Mouse (Mus musculus) c-Kit-negative CD71-positive TER-119-positive erythroid progenitor cells, embryonic 14.5 days (primary cell): ENCODE results near the gene Olfr212.
"Not testable (repeated sequence)": the region's sequence is repeated elsewhere in the genome, so short reads cannot be mapped to it uniquely, and the experiment has no call there.

Experiments used
- DNase-seq: peaks from one replicate; pipeline ENCODE4 v3.0.0-alpha.2; 2013; ENCODE audit warnings: low read depth, low spot score

The Olfr212 gene

DNA sequence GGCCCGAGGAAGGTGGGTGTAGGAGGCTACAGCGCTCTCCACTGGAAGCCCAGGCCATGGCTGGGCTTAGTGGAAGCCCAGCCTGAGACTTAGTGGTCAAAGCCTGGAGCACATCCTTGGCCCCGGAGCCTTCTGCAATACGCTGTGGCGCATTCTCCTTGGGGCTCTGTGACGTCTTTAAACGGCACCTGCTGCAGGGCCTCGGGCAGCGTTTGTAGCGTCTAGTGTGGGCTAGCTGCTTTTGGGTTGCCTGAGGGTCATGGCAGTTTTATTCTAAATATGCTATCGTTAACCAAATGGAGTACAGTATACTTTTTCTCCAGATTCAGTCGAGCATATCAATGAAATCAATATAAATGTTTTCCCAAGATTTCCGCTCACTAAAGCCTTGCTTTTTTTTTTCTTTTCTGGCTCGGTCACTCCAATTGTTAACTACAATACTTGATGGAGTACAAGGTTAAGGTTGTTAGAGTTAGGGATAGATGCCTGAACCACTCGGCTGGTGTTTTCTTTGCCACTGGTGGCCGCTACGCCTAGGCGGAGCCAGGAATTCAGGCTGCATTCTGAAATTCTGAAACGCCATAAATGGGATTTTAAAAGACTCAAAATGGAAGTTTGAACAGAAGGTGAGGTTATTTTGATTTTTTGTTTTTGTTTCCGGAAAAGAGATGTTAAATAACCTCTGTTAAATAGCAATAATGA is at the start of gene Olfr212:
Gene Olfr212, plus strand, starts transcription at position 215 of the 702 bp plus-strand sequence.
- not testable (repeated sequence) for DNase-seq

DNA sequence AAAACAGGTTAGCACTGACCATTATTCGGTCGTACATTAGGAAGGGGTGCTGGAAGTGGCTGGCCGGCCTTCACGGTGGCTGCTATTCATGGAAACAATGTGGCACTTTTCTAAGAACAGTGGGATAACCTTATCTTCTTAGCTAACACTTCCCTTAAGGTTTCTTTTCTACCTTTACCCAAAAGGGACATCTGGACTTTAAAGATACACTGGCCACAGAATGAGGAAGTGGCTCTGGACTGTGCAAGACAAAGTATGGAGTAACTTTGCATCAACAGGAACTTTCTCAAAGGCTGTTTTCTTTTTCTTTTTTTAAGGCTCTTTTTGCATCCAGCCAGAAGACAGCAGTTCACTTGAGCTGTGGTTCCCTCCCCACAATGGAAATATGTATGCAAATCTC is 47.6 kb upstream of the Olfr212 start:
- no peak for DNase-seq

DNA sequence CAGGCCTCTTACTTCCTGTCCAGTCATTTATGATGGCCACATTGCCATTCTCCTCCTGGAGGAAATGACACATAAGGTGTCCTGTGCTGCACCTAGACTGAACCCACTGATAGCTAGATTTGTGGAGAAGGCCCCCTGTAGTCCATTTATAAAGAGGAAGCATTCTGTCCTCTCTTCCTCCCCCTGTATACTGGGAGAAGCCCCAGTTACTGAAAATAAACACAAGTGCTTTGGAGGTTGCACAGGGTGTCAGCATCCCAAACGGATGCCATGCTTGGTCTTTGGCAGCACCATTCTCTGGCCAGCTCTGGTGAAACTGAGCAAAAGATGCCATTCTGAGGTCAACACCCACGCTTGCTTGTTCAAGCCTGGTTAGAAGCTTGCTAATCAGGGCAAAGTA is 47.1 kb upstream of the Olfr212 start:
- no peak for DNase-seq

DNA sequence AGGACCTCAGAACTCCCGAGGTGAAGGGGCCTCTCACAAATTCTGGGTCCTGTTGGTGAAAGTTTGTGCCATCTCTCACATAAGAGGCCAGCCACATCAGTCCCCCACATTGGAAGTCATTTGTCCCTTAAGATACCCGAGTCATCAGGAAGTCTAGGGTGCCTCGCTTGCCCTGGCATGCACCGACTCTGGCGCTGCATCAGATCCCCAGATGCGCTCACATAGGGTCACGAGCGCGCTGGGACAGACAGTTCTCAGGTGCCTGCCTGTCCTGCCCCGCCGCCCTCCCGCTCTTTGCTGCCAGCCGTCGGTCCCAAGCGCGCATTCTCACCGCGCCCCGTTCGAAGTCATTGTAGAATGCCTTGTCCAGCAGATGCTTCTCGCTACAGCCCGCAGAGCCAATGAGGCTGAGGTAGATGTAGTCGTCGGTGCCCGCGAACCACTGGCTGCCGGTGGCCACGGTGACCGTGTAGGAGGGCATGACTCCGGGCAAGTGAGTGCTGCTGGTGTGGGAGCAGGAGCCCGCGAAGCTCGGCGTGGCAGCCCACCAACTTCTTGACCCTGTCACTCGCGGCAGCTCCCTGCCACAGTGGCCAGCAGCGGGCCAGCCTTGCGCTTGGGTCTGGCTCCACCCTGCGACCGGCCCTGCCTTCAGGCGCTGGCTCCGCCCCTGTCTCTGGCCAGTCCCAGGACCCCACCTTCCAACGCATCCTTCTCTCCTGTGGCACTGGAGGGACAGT is 45.6 kb upstream of the Olfr212 start, which contains the start of gene Alox5:
Gene Alox5, minus strand, starts transcription at position 635 of the 740 bp plus-strand sequence.
- DNase-seq, result no peak

DNA sequence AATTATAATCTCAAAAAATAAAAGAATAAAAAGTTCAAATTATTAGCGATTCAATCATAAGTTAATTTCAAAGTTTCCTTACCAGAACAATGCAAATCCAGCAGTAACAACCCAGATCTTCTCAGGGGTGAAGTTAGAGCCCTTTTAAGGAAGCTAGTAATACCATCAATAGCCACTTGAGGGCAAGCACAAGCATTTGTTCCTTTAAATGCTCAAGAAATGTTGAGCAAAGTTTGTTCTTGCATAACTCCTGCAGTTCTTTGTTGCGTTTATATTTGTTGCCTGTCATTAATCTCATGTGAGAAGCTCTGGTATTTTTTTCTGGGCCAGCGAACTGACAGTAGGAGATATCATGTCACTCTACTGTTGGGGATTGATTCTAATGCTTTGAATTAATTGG is 38.2 kb upstream of the Olfr212 start:
- no peak for DNase-seq

DNA sequence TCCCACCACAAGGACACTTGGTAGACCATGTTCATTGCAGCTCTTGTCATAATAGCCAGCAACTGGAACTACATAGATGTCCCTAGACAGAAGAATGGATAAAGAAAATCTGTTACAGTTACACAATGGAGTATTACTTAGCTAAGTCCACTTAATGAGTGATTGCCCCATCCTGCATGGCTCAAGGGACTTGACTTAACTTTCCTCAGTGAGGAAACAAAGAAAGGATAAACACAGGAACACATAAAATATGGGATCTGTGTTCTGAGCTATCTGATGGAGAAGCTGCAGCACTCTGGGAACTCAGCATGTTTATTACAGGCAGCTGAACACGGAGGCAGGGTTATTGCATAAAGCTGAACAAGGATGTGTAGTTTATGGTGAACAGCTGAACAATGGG is 21.2 kb upstream of the Olfr212 start:
- DNase-seq, result no peak

DNA sequence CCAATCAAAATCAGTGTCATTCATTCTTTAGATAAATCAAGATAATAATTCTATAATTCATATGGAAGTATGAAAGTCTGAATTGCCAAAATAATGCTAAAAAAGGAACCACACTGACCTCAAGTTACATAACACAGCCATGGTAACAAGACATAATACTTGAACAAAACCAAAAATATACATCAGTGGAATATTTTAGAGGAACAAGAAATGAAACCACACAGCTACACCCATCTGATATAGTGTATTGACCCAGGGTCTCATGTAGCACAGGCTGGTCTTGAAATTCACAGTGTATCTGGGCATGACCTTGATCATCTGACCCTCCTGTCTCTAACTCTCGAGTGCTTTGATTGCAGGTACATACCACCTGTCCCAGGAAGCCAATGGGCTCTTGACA is 19.5 kb upstream of the Olfr212 start:
- DNase-seq, result no peak

DNA sequence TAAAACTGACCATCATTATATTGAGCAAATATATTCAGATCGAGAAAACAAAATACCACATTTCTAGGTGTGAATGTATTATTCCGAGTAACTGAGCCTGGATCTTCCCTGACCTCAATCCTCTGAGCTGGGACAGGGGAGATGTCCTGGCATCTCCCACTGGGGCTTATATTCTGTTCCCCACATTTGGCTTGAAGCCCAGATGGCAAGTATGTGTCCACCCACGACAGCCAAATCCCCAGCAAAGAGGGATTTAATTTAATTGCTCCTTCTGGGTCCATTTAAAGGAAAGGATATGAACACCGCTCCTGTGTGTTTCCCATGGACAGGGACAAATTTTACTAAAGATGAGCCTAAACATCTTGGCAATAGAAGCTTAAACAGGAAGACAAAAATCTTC is 17.5 kb upstream of the Olfr212 start, which contains the start of gene Olfr211:
Gene Olfr211, plus strand, starts transcription at position 301 of the 400 bp plus-strand sequence.
- no peak for DNase-seq

DNA sequence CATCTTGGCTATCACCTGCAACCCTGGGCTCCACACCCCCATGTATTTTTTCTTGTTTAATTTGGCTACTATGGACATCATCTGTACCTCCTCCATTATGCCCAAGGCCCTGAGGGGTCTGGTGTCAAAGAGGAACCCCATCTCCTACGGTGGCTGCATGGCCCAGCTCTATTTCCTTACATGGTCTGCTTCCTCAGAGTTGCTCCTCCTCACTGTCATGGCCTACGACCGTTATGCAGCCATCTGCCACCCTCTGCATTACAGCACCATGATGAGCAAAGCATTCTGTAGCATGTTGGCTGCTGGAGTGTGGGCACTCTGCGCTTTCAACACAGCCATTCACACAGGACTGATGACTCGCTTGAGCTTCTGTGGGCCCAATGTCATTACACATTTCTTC is 12.6 kb upstream of the Olfr212 start:
- no peak for DNase-seq

DNA sequence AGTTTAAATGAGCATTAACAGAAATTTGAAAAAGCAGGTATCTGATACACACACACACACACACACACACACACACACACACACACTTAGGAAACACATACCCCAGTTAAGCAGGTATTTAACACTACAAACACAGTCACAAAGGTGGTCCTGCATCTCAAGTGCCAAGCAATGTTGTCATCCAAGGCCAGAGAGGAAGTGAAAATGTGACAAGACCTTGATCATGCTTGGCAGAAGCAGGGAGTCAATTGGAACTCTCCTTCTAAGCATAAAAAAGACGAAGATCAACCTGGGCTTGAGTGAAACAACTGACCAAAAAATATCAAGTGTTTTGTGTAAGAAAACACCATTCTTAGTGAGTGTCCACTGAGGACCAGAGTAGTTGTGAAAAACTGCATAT is 10.4 kb upstream of the Olfr212 start:
- no peak for DNase-seq

DNA sequence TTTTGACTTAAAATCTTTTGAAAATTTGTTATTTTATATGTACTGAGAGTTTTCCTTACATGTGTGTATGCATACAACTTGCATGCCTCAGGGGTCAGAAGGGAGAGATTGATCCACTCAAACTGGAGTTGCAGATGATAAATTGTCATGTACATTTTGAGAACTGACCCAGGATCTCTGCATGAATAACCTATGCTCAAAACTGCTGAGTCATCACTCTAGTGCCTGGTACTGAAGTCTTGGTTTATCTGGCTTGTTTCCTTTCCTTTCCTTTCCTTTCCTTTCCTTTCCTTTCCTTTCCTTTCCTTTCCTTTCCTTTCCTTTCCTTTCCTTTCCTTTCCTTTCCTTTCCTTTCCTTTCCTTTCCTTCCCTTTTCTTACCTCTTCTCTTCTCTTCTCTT is 8.5 kb downstream of the Olfr212 start:
- DNase-seq, result no peak

DNA sequence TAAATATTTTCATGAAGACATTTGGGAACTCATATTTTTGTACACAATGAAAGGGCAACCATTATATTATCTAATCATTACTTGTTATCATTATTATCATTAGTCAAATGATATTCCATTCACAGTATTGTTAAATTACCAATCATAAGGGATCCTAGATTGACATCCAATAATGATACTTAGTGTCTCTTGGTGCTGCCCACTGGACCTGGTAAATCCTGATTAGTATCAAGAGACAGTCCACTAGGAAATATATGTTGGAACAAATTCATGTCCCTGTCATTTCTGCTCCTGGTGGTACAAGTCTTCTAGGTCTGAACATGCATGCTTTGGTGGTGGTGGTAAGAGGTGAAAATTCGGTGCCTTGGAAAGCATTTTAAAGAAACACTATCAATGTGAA is 31.8 kb downstream of the Olfr212 start, which contains the start of gene Olfr213:
Gene Olfr213, plus strand, starts transcription at position 301 of the 400 bp plus-strand sequence.
- DNase-seq, result no peak

DNA sequence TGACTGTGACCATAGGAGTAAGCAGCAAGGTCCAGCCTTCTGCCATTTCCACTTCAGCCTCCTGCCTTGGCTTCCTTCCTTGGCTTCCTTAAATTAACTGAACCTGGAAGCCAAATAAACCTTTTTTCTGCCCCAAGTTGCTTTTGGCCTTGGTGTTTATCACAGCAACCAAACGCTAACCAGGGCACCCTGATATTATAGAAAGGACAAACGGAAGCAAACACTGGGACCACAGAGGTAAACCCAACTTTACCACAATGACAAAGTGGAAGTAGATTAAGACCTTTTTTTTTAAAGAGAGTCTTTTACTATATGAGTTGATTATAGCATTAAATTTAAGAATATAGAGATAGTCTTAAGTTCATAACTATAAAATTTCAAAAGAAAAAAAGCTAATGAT is 36.2 kb downstream of the Olfr212 start:
- no peak for DNase-seq

DNA sequence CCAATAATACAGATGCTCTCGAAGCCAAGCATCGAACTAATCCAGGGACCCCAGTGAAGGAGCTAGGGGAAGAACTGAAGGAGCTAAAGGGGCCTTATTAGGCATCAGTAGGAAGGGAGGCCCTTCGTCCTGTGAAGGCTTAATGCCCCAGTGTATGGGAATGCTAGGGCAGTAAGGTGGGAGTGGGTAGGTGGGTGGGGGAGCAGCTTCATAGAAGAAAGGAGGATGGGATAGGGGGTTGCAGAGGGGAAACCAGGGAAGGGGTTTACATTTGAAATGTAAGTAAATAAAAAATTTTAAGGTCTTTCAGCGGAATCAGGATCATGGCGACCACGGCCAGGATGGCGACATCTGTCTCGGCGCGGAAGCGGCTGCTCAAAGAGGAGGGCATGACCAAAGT is 44.5 kb downstream of the Olfr212 start, which contains the start of gene Gm5580:
Gene Gm5580, plus strand, starts transcription at position 301 of the 400 bp plus-strand sequence.
- not testable (repeated sequence) for DNase-seq

DNA sequence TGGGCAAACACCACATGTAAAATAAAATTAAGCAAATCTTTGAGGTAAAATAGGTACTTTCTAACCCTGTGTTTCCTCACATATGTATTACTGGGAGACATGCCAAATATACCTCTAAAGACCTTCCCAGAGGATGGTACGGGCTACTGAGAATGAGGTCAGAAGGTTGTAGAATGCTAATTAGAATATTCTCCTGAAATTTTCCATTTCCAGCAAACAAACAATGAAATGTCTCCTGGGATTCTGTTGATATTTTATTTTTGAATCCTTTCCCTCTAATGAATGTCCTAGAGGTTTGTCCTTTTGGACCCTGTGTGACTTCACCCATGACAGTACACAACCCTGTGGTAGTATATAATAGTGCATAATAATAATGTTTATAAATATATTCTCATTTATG is 47.6 kb downstream of the Olfr212 start, which contains the start of gene Olfr214:
Gene Olfr214, plus strand, starts transcription at position 301 of the 400 bp plus-strand sequence.
- DNase-seq, result no peak

DNA sequence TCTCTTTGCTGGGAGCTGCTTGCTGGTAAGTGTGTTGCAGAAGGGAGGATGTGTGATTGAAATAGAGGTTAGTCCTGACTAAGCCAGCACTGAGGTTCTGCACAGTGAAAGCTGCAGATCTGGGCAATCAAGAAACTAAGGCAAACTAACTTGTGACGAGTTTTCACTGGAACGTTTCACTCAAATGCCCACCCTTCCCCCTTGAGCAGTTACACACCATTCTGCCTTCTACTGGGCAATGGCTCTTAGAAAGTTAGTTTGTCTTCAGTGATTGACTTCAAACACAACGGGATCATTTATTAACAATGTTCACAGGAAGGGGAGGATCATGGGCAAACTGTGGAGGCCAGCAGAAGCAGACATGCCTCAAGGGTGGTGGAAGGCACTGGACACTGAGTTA is 48.6 kb downstream of the Olfr212 start:
- DNase-seq, result no peak
